Mouse (Mus musculus) stomach, postnatal 0 days (tissue): ENCODE measurements at regions not wholly inside any gene's neighbourhood (a gene's known extent, or its start where the extent isn't known, plus 50 kb on each side); places are given as distances from the start of the nearest gene placed in this dataset.

Source experiments
- CTCF ChIP-seq: IDR thresholded peaks from 2 replicates; pipeline ENCODE4 v1.5.1; 2016; ENCODE audit warnings: antibody characterized with exemption, low read depth, mild to moderate bottlenecking, moderate library complexity
- EP300 ChIP-seq: optimal IDR thresholded peaks from 2 replicates; pipeline ENCODE3; 2016; ENCODE audit warnings: antibody characterized with exemption

GRCm38 (mm10) chr7:136176373-136176772, 460.2 kb upstream of the Mki67 start:
- TF ChIP-seq CTCF, result no peak
- TF ChIP-seq EP300, result no peak
